Mouse (Mus musculus) heart, embryonic 15.5 days (tissue): ENCODE measurements at regions not wholly inside any gene's neighbourhood (a gene's known extent, or its start where the extent isn't known, plus 50 kb on each side); places are given as distances from the start of the nearest gene placed in this dataset.

Source experiments
- ATAC-seq: fragments of 200-750 bp; cut with Nextera tagmentation; replicated peaks from 2 replicates; pipeline ENCODE4 v1.8.0; 2017; ENCODE audit warnings: low read depth, moderate TSS enrichment; ENCODE audit not compliant: insufficient number of reproducible peaks, insufficient read depth, low FRiP score
- H3K27ac ChIP-seq: fragments of 300-500 bp; sonication (generic); 2 replicates; pipeline ENCODE4 v1.5.1; 2015; ENCODE audit warnings: mild to moderate bottlenecking, inconsistent platforms
- H3K27me3 ChIP-seq: fragments of 300-500 bp; sonication (generic); 2 replicates; pipeline ENCODE4 v1.6.1; 2015; ENCODE audit warnings: inconsistent platforms
- H3K36me3 ChIP-seq: fragments of 300-500 bp; sonication (generic); 2 replicates; pipeline ENCODE4 v1.6.1; 2015; ENCODE audit warnings: mild to moderate bottlenecking, inconsistent platforms
- H3K4me1 ChIP-seq: fragments of 300-500 bp; sonication (generic); replicated peaks from 2 replicates; pipeline ENCODE4 v1.6.1; 2015; ENCODE audit warnings: inconsistent platforms
- H3K4me2 ChIP-seq: fragments of 300-500 bp; sonication (generic); 2 replicates; pipeline ENCODE4 v1.6.1; 2015; ENCODE audit warnings: inconsistent platforms, mild to moderate bottlenecking, moderate library complexity
- H3K4me3 ChIP-seq: fragments of 300-500 bp; sonication (generic); 2 replicates; pipeline ENCODE4 v1.5.1; 2015; ENCODE audit warnings: mild to moderate bottlenecking, inconsistent platforms
- H3K9ac ChIP-seq: fragments of 300-500 bp; sonication (generic); 2 replicates; pipeline ENCODE4 v1.6.1; 2015; ENCODE audit warnings: mild to moderate bottlenecking, inconsistent platforms
- H3K9me3 ChIP-seq: fragments of 300-500 bp; sonication (generic); replicated peaks from 2 replicates; pipeline ENCODE4 v1.6.1; 2016; ENCODE audit warnings: inconsistent platforms
- WGBS: fragments of 180-500 bp; shearing (Covaris S2); methylation state at CpG from one replicate; pipeline ENCODE4 v1.1.7; 2015; ENCODE audit warnings: mixed read lengths; 5-methylcytosine and 5-hydroxymethylcytosine counted together

- Histone ChIP-seq H3K9ac (no peak overlapping the region), H3K36me3 (no peaks in the 10 kb centered on the region), H3K9me3 (no peaks in the 10 kb centered on the region), H3K4me2 (no peak overlapping the region), H3K4me1 (no peaks in the 10 kb centered on the region), H3K27me3 (no peaks in the 10 kb centered on the region), H3K27ac (no peak overlapping the region), H3K4me3 (no peak overlapping the region)
- WGBS, result 51% methylated on average over 5 of the region's 5 CpGs
- no peak for ATAC-seq
Observed at GRCm38 (mm10) chr15:59887381-59888130, 128.9 kb downstream of the 4933412E24Rik start.

- H3K27me3 ChIP-seq, result no peaks in the 10 kb centered on the region
- no peak for ATAC-seq
- H3K9ac ChIP-seq, result no peak overlapping the region
- H3K27ac ChIP-seq, result no peak overlapping the region
- H3K36me3 ChIP-seq, result no peaks in the 10 kb centered on the region
- no peaks in the 10 kb centered on the region for H3K9me3 ChIP-seq
- 84% methylated on average over 2 of the region's 2 CpGs for WGBS
- no peaks in the 10 kb centered on the region for H3K4me1 ChIP-seq
- no peak overlapping the region for H3K4me2 ChIP-seq
- no peak overlapping the region for H3K4me3 ChIP-seq
Observed at GRCm38 (mm10) chr15:59886036-59886435, 130.4 kb downstream of the 4933412E24Rik start.

- Histone ChIP-seq H3K27me3 (no peaks in the 10 kb centered on the region), H3K4me3 (no peak overlapping the region), H3K27ac (no peak overlapping the region), H3K9ac (no peak overlapping the region), H3K4me1 (no peaks in the 10 kb centered on the region), H3K9me3 (no peaks in the 10 kb centered on the region), H3K36me3 (no peaks in the 10 kb centered on the region), H3K4me2 (no peak overlapping the region)
- no peak for ATAC-seq
- WGBS, result 63% methylated on average over 5 of the region's 5 CpGs
Observed at GRCm38 (mm10) chr15:59882444-59882843, 134.0 kb downstream of the 4933412E24Rik start.

DNA sequence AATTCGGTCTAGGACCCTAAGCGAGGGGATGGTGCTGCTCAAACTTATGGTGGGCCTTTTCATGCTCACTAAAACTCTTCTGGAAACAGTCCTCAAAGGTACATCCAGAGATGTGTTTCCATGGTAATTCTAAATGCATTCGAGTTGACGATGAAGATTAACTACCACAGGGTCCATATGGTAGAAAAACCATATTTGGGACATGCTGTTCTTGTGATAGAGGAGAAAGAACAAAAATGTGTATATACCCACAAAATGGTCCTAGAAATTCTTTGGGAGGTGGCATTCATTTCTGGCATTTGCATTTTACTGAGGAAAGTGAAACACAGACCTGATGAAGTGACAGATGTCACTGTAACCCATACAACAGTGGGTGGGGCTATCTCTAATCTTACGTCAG lies 136.0 kb downstream of the 4933412E24Rik start:
- 88% methylated on average over 5 of the region's 5 CpGs for WGBS
- Histone ChIP-seq H3K4me3 (no peak overlapping the region), H3K4me1 (no peaks in the 10 kb centered on the region), H3K4me2 (no peak overlapping the region), H3K27ac (no peak overlapping the region), H3K9ac (no peak overlapping the region), H3K36me3 (no peaks in the 10 kb centered on the region), H3K27me3 (no peaks in the 10 kb centered on the region), H3K9me3 (no peaks in the 10 kb centered on the region)
- no peak for ATAC-seq

GRCm38 (mm10) chr15:59879311-59879710 lies 137.1 kb downstream of the 4933412E24Rik start:
- Histone ChIP-seq H3K4me3 (no peak overlapping the region), H3K4me2 (no peak overlapping the region), H3K9me3 (no peaks in the 10 kb centered on the region), H3K27ac (no peak overlapping the region), H3K9ac (no peak overlapping the region), H3K4me1 (no peaks in the 10 kb centered on the region), H3K27me3 (no peaks in the 10 kb centered on the region), H3K36me3 (no peaks in the 10 kb centered on the region)
- WGBS, result 81% methylated on average over 4 of the region's 4 CpGs
- no peak for ATAC-seq

- no peaks in the 10 kb centered on the region for H3K27me3 ChIP-seq
- no peaks in the 10 kb centered on the region for H3K4me1 ChIP-seq
- no peaks in the 10 kb centered on the region for H3K9me3 ChIP-seq
- no peak overlapping the region for H3K9ac ChIP-seq
- ATAC-seq, result no peak
- 73% methylated on average over 7 of the region's 7 CpGs for WGBS
- no peak overlapping the region for H3K27ac ChIP-seq
- no peaks in the 10 kb centered on the region for H3K36me3 ChIP-seq
- H3K4me2 ChIP-seq, result no peak overlapping the region
- no peak overlapping the region for H3K4me3 ChIP-seq
Observed at GRCm38 (mm10) chr15:59876279-59876742, 140.1 kb downstream of the 4933412E24Rik start.

- WGBS, result 84% methylated on average over 8 of the region's 8 CpGs
- H3K4me2 ChIP-seq, result no peak overlapping the region
- H3K36me3 ChIP-seq, result no peaks in the 10 kb centered on the region
- H3K4me3 ChIP-seq, result no peak overlapping the region
- H3K27me3 ChIP-seq, result no peaks in the 10 kb centered on the region
- no peaks in the 10 kb centered on the region for H3K9me3 ChIP-seq
- no peaks in the 10 kb centered on the region for H3K4me1 ChIP-seq
- no peak for ATAC-seq
- no peak overlapping the region for H3K9ac ChIP-seq
- no peak overlapping the region for H3K27ac ChIP-seq
Observed at GRCm38 (mm10) chr15:59866701-59867100, 149.7 kb downstream of the 4933412E24Rik start.

- ATAC-seq, result no peak
- peak overlapping the region; percentile 46 for H3K4me2 ChIP-seq
- no peak overlapping the region for H3K27ac ChIP-seq
- no peak overlapping the region for H3K4me3 ChIP-seq
- WGBS, result 46% methylated on average over 18 of the region's 18 CpGs
- no peaks in the 10 kb centered on the region for H3K9me3 ChIP-seq
- H3K36me3 ChIP-seq, result no peaks in the 10 kb centered on the region
- H3K27me3 ChIP-seq, result no peaks in the 10 kb centered on the region
- H3K4me1 ChIP-seq, result no peaks in the 10 kb centered on the region
- H3K9ac ChIP-seq, result no peak overlapping the region
Observed at GRCm38 (mm10) chr15:59864746-59865499, 151.5 kb downstream of the 4933412E24Rik start.

- Histone ChIP-seq H3K9me3 (no peaks in the 10 kb centered on the region), H3K4me2 (no peak overlapping the region), H3K36me3 (no peaks in the 10 kb centered on the region), H3K4me1 (no peaks in the 10 kb centered on the region), H3K4me3 (no peak overlapping the region), H3K27ac (no peak overlapping the region), H3K27me3 (no peaks in the 10 kb centered on the region), H3K9ac (no peak overlapping the region)
- no peak for ATAC-seq
- 76% methylated on average over 12 of the region's 12 CpGs for WGBS
Observed at GRCm38 (mm10) chr15:59852271-59853000, 164.0 kb downstream of the 4933412E24Rik start.

DNA sequence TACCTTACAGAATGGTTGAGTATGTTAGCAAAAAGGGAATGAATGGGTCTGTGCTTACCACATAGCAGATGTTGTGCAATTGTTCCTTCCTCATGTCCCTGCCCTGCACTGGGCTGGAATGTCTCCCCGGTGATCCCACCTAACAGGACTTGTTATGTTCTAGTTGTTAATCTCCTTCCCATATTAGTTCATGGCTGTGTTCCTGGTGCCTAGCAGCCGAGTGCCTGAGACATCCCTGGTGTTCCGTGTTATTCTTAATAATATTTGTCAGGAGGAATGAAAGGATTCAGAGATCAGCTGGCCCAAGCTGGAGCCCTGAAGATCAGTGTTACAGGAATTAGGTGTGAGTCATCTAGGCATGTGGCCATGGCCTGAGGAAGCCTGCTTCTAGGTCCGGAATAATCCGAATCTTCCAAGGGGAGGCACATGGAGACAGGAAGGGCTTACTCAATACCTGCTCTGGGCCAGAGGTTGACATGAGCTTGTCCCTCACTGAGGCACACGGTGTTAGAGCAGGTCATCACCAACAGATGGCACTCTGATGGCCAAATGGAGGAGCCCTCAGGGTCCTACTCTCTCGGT lies 171.2 kb downstream of the 4933412E24Rik start:
- Histone ChIP-seq H3K4me3 (no peak overlapping the region), H3K36me3 (no peaks in the 10 kb centered on the region), H3K9me3 (no peaks in the 10 kb centered on the region), H3K4me1 (no peaks in the 10 kb centered on the region), H3K27me3 (no peaks in the 10 kb centered on the region), H3K4me2 (no peak overlapping the region), H3K9ac (no peak overlapping the region), H3K27ac (no peak overlapping the region)
- WGBS, result 61% methylated on average over 7 of the region's 7 CpGs
- no peak for ATAC-seq

- Histone ChIP-seq H3K9me3 (no peaks in the 10 kb centered on the region), H3K27ac (no peak overlapping the region), H3K4me2 (no peak overlapping the region), H3K27me3 (no peaks in the 10 kb centered on the region), H3K4me1 (no peaks in the 10 kb centered on the region), H3K9ac (no peak overlapping the region), H3K36me3 (no peaks in the 10 kb centered on the region), H3K4me3 (no peak overlapping the region)
- ATAC-seq, result no peak
- 55% methylated on average over 5 of the region's 5 CpGs for WGBS
Observed at GRCm38 (mm10) chr15:59836631-59837030, 179.8 kb downstream of the 4933412E24Rik start.
